Mouse (Mus musculus) cerebellum, postnatal 14 days (tissue): Measurements from ENCODE around the gene Amdhd2.
A peak's percentile ranks its signal among the peaks of the same experiment; 100 is the strongest.

Experiments used
- DNase-seq, 2 experiments: peaks; one replicate each; pipeline ENCODE4 v3.0.0; 2021; ENCODE audit warnings: mixed read lengths in 2 of 2

The Amdhd2 gene

DNA sequence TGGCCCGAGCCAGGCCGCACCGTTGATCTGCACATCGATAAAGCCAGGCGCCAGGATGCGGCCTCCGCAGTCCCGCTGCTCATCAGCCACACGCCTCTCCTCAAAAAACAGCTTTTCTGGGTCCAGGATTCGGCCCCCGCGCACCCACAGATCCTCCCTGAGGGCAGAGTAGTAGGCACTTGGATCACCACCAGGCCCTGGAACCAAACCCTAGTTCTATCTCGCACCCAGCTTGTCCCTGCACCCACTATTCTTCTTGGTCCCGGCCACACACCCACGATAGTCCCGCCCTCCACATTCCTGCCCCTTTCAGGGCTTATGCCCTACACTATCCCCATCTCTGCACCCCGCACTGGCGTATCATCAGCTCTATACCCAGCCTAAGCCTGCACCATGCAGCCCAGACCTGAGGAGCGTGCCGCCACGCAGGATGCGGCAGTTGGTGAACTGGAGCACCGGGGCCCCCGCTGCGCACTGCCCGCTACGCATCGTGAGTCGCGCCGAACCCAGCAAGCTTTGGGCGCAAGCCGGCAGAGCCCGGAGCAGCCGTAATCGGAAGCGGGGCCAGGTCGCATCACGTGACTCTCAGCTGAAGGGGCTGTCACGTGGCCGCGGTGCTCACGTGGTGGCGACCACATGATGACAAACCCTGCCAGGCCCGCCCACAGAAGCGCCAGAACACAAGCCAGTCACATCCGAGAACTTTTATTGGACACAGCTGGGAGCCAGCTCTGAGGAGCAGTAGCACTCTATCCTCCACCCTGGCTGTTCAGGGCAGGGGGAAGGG is at the start of gene Amdhd2:
Gene Amdhd2, minus strand, starts transcription at position 591 of the 787 bp plus-strand sequence.
- DNase-seq: peak; percentile 96 to 99

DNA sequence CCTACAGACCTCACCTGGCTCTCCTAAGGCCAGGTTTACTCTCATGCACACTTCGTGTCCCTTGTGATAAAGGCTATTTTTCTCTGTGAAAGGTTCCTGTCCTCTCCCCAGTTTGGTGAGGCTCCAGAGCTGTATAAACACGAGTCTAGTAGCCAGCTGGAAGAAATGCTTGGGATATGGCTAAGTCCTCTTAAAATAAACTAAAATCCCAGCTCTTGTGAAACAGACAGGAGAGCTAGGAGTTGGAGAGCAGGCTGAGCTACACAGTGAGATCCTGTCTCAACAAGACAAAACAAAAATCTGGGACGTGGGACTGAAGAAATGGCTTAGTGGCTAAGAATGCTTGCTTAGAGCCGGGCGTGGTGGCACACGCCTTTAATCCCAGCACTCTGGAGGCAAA is 49.6 kb upstream of the Amdhd2 start:
- DNase-seq: no peak

DNA sequence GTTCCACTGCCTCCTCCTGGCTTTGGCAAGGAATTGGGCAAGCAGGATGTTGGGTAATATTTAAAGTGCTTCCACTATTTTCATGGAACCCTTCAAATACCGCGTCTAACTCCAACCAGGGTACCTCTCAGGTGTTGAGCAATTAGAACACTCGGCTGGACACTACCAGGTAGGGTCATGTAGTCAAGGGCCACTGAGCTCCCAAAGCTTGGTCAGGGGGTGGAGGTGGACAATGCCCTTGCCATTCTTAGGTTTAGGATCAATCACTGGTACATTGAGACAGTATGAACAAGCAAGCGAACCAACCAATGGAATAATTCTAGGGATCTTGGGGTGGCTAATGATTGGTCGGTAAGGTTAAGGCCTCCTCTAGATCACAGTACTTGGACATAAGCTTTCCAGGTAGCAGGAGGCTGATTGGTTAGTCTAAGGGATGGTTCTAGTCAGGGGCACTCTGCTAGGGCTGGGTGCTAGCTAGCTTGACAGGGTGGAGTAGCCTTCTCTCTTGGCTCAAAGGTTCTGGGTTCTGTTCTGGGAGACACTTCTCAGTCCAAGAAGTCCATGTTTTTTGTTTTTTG is 49.0 kb upstream of the Amdhd2 start:
- no peak for DNase-seq

DNA sequence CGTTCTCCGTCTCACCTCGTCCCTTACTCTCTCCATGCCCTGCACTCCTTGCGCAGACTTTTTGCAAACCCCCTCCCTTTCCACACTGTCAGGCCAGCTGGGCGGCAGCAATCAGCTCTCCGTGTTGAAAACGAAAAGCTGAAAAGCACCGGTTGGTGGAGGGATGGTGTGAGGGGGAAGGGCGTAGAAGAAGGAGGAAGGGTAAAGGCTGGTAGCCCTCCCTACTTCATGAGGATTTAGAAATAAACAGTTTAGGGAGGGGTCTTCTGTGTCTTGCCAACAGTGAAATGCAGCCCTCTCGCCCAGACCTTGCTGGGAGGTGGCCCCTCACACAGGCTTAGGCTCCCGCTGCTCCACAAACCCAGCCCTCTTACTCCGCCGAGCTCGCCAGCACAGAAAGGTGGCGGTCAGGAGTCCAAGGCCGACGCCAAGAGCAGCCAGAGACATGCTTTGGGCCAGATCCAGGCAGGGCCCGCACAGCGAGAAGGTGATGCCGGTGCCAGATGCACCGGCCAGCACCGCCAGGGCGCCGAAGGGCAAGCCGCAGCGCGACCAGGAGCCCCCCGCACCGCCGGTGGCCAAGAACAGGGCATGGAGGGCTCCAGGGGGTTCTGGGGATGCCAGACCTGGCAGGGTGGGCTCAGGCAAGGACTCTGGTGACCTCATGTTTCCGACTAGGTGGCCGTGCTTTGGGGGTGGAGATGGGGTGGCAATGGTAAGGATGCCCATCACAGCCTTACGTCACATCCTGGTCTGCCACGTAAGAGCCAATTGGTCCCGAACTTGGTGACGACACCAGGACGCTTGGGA is 48.3 kb upstream of the Amdhd2 start:
- peak; percentile 86 to 87 for DNase-seq

DNA sequence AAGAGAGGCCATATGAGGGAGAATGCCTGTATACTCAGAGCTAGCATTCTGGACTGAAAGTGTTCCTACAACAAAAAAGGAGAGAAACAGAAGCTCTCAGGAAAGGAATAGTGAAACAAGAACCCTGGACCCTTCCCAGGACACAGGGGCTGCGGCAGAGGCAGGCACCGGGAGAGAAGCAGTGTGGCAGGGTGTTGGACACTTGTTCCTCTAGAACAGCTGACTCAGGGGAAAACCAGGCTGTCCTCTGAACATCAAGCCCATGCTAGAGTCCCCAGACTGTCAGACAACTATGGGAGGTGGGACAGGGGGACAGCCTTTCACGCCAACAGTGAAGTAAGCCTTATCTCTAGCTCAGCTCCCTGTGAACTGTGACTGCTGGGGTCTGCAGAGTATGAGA is 47.0 kb upstream of the Amdhd2 start:
- DNase-seq: no peak

DNA sequence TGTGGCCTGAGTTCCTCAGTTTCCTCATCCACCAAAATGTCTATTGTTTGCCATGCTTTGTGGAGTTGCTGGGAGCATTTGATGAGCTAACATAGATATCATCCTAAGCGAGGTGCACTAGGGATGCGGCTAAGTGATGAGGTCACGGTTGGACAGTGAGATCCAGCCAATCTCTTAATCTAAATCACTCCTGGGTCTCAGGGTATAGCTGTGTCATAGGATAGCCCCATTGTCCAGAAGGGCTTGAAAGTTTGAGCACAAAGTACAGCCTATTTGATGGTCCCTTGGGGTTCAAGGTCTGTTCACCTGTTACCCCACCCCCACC is 46.3 kb upstream of the Amdhd2 start:
- no peak for DNase-seq

DNA sequence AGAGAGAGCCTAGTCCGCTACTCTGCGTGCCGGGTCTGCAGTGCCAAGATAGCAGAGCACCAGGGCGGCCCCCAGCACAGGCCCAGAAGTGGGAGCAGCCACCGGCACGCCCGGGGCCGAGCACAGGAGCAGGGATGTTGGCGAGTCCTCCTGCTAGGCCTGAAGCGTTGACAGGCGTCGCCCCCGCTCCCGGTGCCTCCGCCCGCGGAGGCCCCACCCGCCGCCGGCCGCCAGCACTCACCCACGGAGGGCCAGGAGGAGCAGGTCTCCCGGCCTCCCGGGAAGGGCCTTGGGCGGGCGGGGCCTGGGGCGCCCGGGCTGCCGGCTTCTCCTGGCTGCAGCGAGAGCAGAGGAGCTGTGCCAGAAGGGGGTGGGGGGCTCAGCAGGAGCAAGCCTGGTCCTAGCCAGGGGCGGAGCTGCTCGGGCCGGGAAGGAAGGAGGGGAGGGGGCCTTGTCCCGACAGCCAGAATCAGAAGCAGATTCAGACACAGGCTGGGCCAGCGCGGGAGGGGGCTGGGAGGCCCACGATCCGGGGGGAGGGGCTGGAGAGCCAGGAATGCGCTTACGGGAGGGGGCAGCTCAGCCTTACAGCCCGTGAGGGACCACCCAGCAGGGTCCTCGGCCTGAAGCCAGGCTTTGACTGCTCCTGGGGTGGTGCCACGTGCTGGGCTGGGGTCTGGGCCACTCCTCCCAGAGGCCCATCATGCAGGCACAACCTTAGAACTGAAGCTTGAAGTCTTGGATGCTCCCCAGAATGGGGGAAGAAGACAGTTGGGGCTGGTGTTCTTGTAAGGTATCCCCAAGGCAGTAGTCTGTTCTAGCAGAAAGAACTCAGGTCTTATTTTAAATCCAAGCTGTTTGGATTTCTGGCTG is 45.7 kb upstream of the Amdhd2 start, which contains the start of gene Ntn3:
Gene Ntn3, minus strand, starts transcription at position 489 of the 873 bp plus-strand sequence.
- peak; percentile 58 to 67 for DNase-seq

DNA sequence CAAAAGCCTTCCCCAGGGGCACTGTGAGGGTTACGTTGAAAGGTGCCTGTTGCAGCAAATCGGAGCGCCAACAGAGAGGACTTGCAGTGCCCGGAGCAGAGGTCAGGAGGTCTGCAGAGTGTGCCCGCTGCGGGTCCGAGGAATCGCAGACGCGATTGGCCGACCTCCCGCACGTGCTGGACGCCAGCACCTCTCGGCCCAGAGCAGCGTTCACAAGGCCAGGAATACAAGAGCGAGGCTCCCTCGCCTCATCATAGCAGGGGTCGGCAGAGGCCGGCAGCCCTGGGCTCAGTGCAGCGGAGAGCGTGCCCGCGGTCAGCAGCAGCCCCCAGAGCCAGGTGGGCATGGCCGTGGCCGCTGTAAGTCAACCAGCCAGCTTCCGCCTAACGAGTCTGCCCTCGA is 45.1 kb upstream of the Amdhd2 start:
- DNase-seq: peak; percentile 57 to 63

DNA sequence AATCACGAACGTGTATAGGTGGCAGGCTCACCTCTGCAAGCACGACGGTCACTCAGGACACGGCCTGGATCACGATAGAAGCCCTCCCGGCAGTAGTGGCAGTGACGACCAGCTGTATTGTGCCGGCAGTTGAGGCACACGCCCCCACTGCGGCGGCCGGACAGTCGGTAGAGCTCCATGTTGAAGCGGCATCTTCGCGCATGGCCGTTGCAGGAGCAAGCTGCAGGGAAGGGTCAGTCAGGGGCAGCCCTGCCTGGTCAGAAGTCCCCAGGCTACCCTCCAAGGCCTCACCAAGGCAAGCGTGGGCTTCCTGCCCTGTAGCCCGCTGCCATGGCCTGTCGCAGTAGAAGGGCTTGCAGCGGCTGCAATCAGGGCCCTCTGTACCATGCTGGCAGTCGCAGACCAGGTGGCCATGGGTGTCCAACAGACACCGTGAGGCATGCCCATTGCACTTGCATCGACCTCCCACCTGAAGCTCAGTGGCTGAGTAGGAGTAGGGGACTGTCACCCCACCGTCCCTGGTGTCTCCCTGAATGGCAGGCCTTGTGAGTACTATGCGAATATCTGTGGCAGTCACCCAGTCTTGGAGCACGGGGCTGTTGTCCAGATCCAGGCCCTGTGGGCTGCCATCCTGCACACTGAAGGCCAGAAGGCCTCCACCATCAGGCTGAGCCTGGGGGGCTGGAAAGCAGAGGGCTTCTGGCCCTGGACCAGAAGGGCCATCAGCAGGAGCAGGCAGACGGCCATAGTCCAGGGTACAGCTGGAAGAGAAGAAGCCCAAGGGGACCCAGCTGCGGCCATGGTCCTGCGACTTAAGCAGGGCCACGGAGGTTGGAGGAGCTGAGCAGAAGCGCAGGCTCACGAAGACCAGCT is 44.4 kb upstream of the Amdhd2 start:
- DNase-seq: peak in 1 of 2 experiments; percentile 61

DNA sequence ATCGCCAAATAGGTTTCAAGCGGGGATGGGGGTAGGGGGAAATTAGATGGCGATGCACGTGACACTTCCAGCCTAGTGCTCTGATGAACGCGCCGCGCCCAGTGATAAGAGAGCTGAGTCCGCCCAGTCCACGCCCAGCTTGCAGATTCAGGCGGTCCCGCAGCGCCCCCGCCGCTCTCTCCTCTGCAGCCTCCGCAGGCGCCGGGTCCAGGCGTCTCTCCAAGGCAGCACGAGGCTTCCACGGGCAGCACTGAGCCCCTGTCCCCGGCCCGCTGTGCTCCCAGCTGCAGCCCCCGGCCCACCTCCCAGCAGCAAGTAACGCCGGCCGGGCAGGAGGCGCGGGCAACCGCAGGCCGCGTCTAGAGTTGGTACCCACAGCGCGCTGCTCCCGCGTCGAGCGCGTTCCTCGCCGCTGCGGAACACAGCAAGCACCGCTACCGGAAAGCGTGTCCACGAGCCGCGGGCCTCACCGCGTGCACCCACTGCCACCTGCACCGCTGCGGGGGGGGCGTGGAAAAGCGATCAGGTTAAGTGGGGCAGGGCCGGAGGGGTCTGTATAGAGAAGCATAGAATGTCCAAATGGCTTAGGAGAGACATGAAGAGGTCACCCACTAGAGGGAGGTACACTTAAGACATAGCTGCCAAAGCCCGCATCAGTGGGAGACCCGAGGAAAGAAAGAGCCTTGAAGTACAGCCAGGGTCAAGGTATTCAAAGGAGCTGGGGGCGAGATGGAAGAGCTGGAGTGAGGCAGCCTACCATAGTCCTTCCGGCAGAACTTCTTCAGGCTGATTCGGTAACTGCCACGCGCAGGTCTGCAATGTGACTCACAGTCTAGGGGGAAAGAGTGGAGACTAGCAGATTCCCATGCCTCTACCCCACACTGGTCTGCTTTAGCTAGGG is 43.1 kb upstream of the Amdhd2 start:
- DNase-seq: peak; percentile 62 to 65

DNA sequence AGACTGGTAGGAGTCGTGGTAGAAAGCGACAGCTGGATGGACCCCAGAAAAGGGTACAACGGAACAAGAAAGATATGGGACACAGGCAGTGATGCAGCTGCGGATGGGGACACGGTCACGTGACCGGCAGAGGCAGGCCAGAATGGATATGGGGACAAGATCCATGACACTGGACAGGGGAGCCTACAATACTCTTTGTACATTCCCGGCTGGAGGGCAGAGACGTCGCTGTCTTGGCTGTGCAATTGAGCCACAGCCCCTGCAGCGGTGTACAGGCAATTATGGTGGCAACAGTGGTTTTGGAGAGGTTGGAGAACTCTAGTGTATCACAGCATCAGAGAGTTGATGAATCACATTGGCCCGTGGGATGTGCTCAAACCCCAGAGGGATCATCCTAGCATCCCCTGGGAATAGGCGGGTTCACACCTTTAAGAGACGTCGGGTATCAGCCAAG is 42.4 kb upstream of the Amdhd2 start:
- DNase-seq: peak; percentile 42 to 43

DNA sequence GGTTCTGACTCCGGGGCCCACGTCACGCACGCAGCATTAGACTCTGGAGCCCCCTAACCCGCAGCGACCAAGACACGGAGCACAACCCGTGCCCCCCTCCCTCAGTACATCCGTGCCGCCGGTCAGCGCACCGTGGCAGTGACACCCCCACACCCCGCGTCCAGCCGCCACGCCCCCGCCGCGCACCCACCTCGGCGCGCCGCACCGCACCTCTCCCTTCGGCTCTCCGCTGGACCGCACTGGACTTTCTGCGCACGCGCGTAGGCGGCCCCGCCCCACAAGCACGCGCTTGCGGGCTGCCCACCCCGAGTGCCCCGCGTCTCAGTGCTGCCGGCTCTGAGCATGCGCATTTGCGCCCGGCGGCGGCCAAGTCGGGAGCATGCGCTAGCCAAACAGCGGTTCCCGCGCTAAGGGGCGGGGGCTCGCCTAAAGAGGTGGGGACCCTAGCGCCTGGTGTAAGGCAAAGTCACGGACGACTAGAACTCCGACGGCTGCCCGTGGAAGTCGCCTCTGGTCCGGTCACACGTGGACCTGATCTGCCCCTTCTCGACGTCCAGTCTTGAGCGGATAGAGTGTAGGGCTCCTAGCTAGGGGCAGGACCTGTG is 41.8 kb upstream of the Amdhd2 start, which contains the start of gene Tbc1d24:
Gene Tbc1d24, minus strand, starts transcription at position 279 of the 605 bp plus-strand sequence.
- peak; percentile 96 to 98 for DNase-seq

DNA sequence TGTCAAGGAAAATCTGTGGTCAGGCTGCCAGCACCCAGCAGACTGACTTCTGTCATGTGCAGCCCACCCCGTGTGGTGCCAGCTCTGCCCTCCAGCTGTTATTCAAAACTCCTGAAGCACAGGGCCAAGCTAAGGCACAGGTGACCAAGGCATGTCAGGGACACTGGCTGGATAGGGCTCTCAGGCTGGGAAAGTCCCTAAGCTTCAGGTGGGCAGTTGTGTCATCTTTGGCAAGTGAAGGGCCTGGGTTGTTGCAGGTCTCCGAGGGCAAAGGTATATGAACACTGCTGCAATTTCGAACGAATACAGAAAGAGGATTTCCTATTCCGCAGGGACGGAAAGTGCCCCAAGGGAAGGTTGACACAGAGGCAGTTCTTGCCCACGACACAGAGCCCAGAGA is 41.3 kb upstream of the Amdhd2 start:
- DNase-seq: peak in 1 of 2 experiments; percentile 46

DNA sequence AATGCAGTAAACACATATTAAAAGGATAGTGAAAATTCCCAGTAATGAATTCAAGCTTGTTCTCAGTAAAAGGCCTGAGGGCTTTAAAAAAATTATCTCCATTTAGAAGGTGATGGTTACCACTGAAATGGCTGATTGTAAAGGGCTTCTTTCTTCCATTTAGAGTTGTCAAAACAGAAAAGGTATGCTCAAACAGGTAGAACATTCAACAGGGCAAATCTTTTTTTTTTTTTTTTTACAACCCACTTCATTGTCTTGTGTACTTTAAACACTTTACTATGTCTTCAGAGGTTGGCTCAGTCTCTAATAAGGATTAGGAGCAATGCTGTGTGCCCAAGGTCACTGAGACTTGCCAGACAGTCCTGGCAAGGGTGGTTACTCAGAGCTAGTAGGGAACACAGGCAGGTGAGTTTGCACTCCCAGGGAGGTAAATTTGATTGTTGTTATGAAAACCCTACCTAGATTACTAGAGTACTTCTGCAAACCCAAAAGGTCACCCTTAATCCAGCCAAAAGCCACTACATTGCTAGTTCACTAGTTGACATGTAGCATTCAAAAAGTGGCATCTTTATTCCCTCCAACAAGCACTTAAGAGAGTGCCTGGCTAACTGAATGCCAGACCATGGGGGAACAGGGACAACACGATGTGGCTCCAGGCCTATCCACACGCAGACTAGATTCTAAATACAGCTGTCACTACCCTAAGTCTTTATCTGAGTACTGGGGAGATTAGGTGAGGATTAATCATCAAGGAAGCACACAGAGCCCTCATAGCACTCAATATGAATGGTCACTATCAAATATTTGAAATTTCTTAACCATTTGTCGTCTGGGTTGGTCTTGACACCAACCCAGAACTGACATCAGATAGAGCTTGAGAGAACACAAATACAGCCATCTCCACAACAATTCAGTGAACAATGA is 40.3 kb upstream of the Amdhd2 start:
- no peak for DNase-seq

DNA sequence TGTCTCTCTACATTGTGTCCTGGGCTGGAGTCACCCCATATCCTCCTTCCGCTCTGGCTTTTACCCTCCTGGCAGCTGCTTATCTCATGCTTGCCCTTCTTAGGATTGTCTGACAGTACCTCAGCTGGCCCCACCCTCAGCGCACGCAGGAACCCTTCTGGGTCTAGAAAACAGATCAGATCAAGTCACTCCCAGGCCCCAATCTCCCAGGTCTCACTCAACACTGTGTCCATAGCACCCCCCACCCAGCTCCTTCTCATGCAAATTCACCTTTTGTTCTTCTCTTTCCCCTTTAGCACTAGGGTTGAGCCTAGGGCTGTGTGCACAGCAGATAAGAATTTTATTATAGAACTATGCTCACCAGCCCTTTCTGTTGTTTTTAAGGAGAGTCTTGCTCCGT is 39.5 kb upstream of the Amdhd2 start:
- no peak for DNase-seq

DNA sequence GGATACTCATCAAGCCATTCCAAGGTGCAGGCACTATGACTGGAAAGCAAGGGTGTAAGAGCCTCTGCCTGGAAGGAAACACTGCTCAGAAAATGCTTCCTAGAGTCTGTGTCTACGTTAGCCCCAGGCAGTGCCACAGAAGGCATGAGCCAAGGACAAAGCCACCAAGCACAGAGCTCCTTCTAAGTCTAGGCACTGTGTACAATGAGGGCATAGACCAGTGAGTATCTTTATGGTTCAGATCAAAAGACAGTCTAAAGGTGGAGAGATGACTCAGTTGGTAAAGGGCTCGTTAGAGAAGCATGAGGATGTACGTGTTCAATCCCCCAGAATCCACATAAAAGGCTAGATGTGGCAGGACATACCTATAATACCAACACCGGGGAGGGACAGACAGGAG is 37.5 kb upstream of the Amdhd2 start:
- DNase-seq: no peak

DNA sequence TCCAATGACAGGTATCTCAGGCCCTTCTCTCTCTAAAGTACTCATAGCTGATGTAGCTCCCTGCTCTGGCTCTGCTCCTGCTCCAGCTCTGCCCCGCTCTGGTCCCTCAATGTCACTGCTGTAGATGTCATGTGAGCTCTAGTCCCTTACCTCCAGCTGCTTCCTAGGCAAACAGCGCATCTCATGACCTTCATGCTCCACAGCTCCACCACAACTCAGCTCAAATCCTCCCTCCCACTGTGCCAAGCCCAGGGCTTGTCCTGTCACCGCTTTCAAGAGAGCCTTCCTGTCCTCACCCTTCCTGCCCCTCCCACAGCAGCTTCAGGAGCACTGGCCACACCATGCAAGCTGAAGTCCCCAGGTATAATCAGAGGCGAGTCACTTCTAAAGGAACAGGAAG is 36.2 kb upstream of the Amdhd2 start:
- peak in 1 of 2 experiments; percentile 41 for DNase-seq

DNA sequence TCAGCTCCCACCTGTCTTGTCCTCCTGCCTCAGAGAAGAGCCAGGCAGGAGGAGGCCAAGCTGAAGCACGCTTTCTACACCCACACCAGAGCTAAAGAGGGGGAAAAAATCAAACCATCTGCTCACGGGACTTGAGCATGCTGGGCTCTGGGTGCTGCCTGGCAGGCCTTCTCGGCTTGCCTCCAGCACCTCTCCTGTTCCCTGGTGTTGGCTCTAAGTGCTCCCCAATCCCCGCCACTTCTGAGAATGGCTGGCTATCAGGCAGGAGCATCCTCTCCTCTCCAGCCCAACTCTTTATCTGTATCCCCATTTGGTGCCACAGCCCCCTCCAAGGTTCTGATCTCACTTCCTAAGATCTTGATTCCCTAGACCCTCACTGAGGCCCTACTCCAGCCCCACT is 35.7 kb upstream of the Amdhd2 start:
- peak; percentile 46 to 59 for DNase-seq
